Comparison of ENCODE assay signal across 9 mouse cellular contexts in genomic region chr3:104793871-104794828, GRCm38 (mm10). TPM values are rescaled to one million over a fixed set of nuclear protein-coding genes. Genes with fewer than 3 reads are reported as not detected.
DNase-seq lines count a peak whose midpoint lies in the region; ATAC-seq and TF ChIP-seq lines count a peak whose summit lies in the region.
"Had no signal": no experiment of that assay in that cellular context is flagged by ENCODE, and none has a peak within 500 bp of the region (broad histone marks: within the 10 kb centered on the region; RNA-seq: fewer than 3 reads in every experiment).

No protein-coding gene starts in this region.

- no peak for TF ChIP-seq POLR2A in limb, embryonic 14.5 days (IDR thresholded peaks at IDR 0.05; ENCODE audit: borderline replicate concordance, extremely low read depth, insufficient read depth, insufficient read length)

- no peaks in the 10 kb centered on the region for H3K27me3 ChIP-seq in embryonic facial prominence, embryonic 11.5 days (ENCODE audit: control insufficient read depth, insufficient read depth, low read length)
- H3K27me3 ChIP-seq in limb, embryonic 14.5 days (ENCODE audit: control insufficient read depth, insufficient read depth, low read length), result no peaks in the 10 kb centered on the region
- H3K27me3 ChIP-seq in midbrain, embryonic 14.5 days (ENCODE audit: control insufficient read depth, insufficient read depth, low read length), result no peaks in the 10 kb centered on the region
- no peaks in the 10 kb centered on the region for H3K27me3 ChIP-seq in stomach, embryonic 14.5 days (ENCODE audit: control insufficient read depth, insufficient read depth, low read length)

- no peak for ATAC-seq in cerebellum, adult (ENCODE audit: insufficient number of reproducible peaks, low FRiP score, low TSS enrichment)
- peak; percentile 85 for ATAC-seq in embryonic facial prominence, embryonic 11.5 days (replicated peaks; ENCODE audit: insufficient number of reproducible peaks, low FRiP score, low TSS enrichment, low read depth)
- peak; percentile 86 for ATAC-seq in limb, embryonic 14.5 days (ENCODE audit: low FRiP score, low read depth)
- ATAC-seq in midbrain, embryonic 14.5 days (ENCODE audit: low FRiP score, low TSS enrichment), result peak; percentile 84
- peak; percentile 92 for ATAC-seq in stomach, embryonic 14.5 days (ENCODE audit: insufficient number of reproducible peaks, insufficient read depth, low FRiP score, low read depth)

- no peak overlapping the region for H3K4me2 ChIP-seq in embryonic facial prominence, embryonic 11.5 days (ENCODE audit: low read depth, low read length)
- H3K4me2 ChIP-seq in limb, embryonic 14.5 days (replicated peaks; ENCODE audit: low read depth, low read length, severe bottlenecking), result peak overlapping the region; percentile 15; the same call in 1 of the 2 replicates
- no peak overlapping the region for H3K4me2 ChIP-seq in midbrain, embryonic 14.5 days (ENCODE audit: low read length)
- H3K4me2 ChIP-seq in stomach, embryonic 14.5 days (replicated peaks; ENCODE audit: low read depth, low read length), result peak overlapping the region; percentile 16; the same call in 1 of the 2 replicates

- H3K9ac ChIP-seq in embryonic facial prominence, embryonic 11.5 days (replicated peaks; ENCODE audit: low read length), result no peak overlapping the region
- H3K9ac ChIP-seq in limb, embryonic 14.5 days (ENCODE audit: low read depth, low read length, severe bottlenecking), result no peak overlapping the region
- no peak overlapping the region for H3K9ac ChIP-seq in midbrain, embryonic 14.5 days (replicated peaks; ENCODE audit: low read length)
- H3K9ac ChIP-seq in stomach, embryonic 14.5 days (replicated peaks; ENCODE audit: low read depth, low read length), result no peak overlapping the region

- H3K9me3 ChIP-seq in embryonic facial prominence, embryonic 11.5 days (replicated peaks; ENCODE audit: control insufficient read depth, low read length), result no peaks in the 10 kb centered on the region
- H3K9me3 ChIP-seq in limb, embryonic 14.5 days (ENCODE audit: control insufficient read depth, low read length), result no peaks in the 10 kb centered on the region
- H3K9me3 ChIP-seq in midbrain, embryonic 14.5 days (ENCODE audit: control insufficient read depth, low read length), result no peaks in the 10 kb centered on the region
- H3K9me3 ChIP-seq in stomach, embryonic 14.5 days (ENCODE audit: control insufficient read depth, low read depth, low read length), result no peaks in the 10 kb centered on the region

- H3K4me1 ChIP-seq in embryonic facial prominence, embryonic 11.5 days (ENCODE audit: control insufficient read depth, insufficient read depth, low read length), result peaks cover 14% of the 10 kb centered on the region
- peaks cover 57% of the 10 kb centered on the region for H3K4me1 ChIP-seq in limb, embryonic 14.5 days (ENCODE audit: control insufficient read depth, insufficient read depth, low read length)
- peaks cover 5% of the 10 kb centered on the region; the same call in 1 of the 2 replicates for H3K4me1 ChIP-seq in midbrain, embryonic 14.5 days (ENCODE audit: control insufficient read depth, insufficient read depth, low read length)
- peaks cover 54% of the 10 kb centered on the region for H3K4me1 ChIP-seq in stomach, embryonic 14.5 days (ENCODE audit: control insufficient read depth, insufficient read depth, low read length)

- 50% methylated on average over 20 of the region's 20 CpGs for WGBS in embryonic facial prominence, embryonic 11.5 days
- WGBS in limb, embryonic 14.5 days, result 58% methylated on average over 20 of the region's 20 CpGs
- 60% methylated on average over 20 of the region's 20 CpGs for WGBS in midbrain, embryonic 14.5 days
- 42% methylated on average over 20 of the region's 20 CpGs for WGBS in stomach, embryonic 14.5 days

- peak overlapping the region; percentile 59 for H3K27ac ChIP-seq in embryonic facial prominence, embryonic 11.5 days (replicated peaks; ENCODE audit: low read depth, low read length)
- peak overlapping the region; percentile 78 for H3K27ac ChIP-seq in limb, embryonic 14.5 days (replicated peaks; ENCODE audit: low read depth, low read length)
- 0 out of 2 replicates have a peak overlapping the region, but pooled peaks have one; percentile 41 for H3K27ac ChIP-seq in midbrain, embryonic 14.5 days (replicated peaks; ENCODE audit: low read depth, low read length)
- peak overlapping the region; percentile 92 for H3K27ac ChIP-seq in stomach, embryonic 14.5 days (ENCODE audit: low read length)

- no peak overlapping the region for H3K4me3 ChIP-seq in embryonic facial prominence, embryonic 11.5 days (ENCODE audit: low read depth, low read length)
- no peak overlapping the region for H3K4me3 ChIP-seq in limb, embryonic 14.5 days (replicated peaks; ENCODE audit: low read length)
- no peak overlapping the region for H3K4me3 ChIP-seq in midbrain, embryonic 14.5 days (replicated peaks; ENCODE audit: low read depth, low read length)
- H3K4me3 ChIP-seq in stomach, embryonic 14.5 days (ENCODE audit: low read depth, low read length), result no peak overlapping the region

- no peaks in the 10 kb centered on the region; the same call in 1 of the 2 replicates for H3K36me3 ChIP-seq in embryonic facial prominence, embryonic 11.5 days (replicated peaks; ENCODE audit: control insufficient read depth, insufficient read depth, low read depth, low read length)
- H3K36me3 ChIP-seq in limb, embryonic 14.5 days (ENCODE audit: control insufficient read depth, insufficient read depth, low read length), result peaks cover 68% of the 10 kb centered on the region
- peaks cover 6% of the 10 kb centered on the region; the same call in 1 of the 2 replicates for H3K36me3 ChIP-seq in midbrain, embryonic 14.5 days (ENCODE audit: control insufficient read depth, insufficient read depth, low read length)
- H3K36me3 ChIP-seq in stomach, embryonic 14.5 days (ENCODE audit: control insufficient read depth, insufficient read depth, low read length), result peaks cover 49% of the 10 kb centered on the region

- DNase-seq in cerebellum, postnatal 14 days, result peak; percentile 52 to 83
- DNase-seq in embryonic facial prominence, embryonic 11.5 days (ENCODE audit: low spot score), result peak; percentile 93
- DNase-seq in heart, adult 9 months (ENCODE audit: low spot score in 2 of 2), result peak; percentile 96
- DNase-seq in kidney, adult 8-10 months, result peak; percentile 94 to 96
- DNase-seq in limb, embryonic 14.5 days (ENCODE audit: low spot score), result peak; percentile 97
- peak; percentile 84 for DNase-seq in midbrain, embryonic 14.5 days

RNA-seq across cellular contexts. Expression of gene Rhoc, which starts 6.0 kb away (rescaled TPM):
- 127 and 129 TPM in 2 replicates for polyA plus RNA-seq in embryonic facial prominence, embryonic 11.5 days (2014; fragmentation: Nextera tagmentation; extraction: Ambion mirVana)
- polyA plus RNA-seq in limb, embryonic 14.5 days (2012; rRNA removed), result 158 and 161 TPM in 2 replicates
- 192 and 199 TPM in 2 replicates for polyA plus RNA-seq in limb, embryonic 14.5 days (2014; fragmentation: Nextera tagmentation; extraction: Ambion mirVana)
- polyA plus RNA-seq in midbrain, embryonic 14.5 days (2014; fragmentation: Nextera tagmentation; extraction: Ambion mirVana), result 30.9 and 40.2 TPM in 2 replicates
- polyA plus RNA-seq in stomach, embryonic 14.5 days (2014; fragmentation: Nextera tagmentation; extraction: Ambion mirVana), result 163 and 170 TPM in 2 replicates

RNA-seq across cellular contexts. Expression of gene Fam19a3, which starts 12.5 kb away (rescaled TPM):
- 0.13 TPM in 1 of 2 replicates, not detected in the other for polyA plus RNA-seq in embryonic facial prominence, embryonic 11.5 days (2014; fragmentation: Nextera tagmentation; extraction: Ambion mirVana)
- 0.92 and 0.93 TPM in 2 replicates for polyA plus RNA-seq in limb, embryonic 14.5 days (2012; rRNA removed)
- 0.26 and 0.36 TPM in 2 replicates for polyA plus RNA-seq in limb, embryonic 14.5 days (2014; fragmentation: Nextera tagmentation; extraction: Ambion mirVana)
- 0.05 TPM in 1 of 2 replicates, not detected in the other for polyA plus RNA-seq in midbrain, embryonic 14.5 days (2014; fragmentation: Nextera tagmentation; extraction: Ambion mirVana)
- not detected in 2 replicates for polyA plus RNA-seq in stomach, embryonic 14.5 days (2014; fragmentation: Nextera tagmentation; extraction: Ambion mirVana)
- polyA plus RNA-seq: C2C12 had no signal

RNA-seq across cellular contexts. Expression of gene Ppm1j, which starts 13.3 kb away (rescaled TPM):
- polyA plus RNA-seq in embryonic facial prominence, embryonic 11.5 days (2014; fragmentation: Nextera tagmentation; extraction: Ambion mirVana), result 1.2 and 2.1 TPM in 2 replicates
- 6.5 and 6.6 TPM in 2 replicates for polyA plus RNA-seq in limb, embryonic 14.5 days (2012; rRNA removed)
- 4.1 and 4.4 TPM in 2 replicates for polyA plus RNA-seq in limb, embryonic 14.5 days (2014; fragmentation: Nextera tagmentation; extraction: Ambion mirVana)
- polyA plus RNA-seq in midbrain, embryonic 14.5 days (2014; fragmentation: Nextera tagmentation; extraction: Ambion mirVana), result 0.50 and 0.68 TPM in 2 replicates
- polyA plus RNA-seq in stomach, embryonic 14.5 days (2014; fragmentation: Nextera tagmentation; extraction: Ambion mirVana), result 3.0 and 4.0 TPM in 2 replicates

RNA-seq across cellular contexts. Expression of gene Mov10, which starts 24.2 kb away (rescaled TPM):
- polyA plus RNA-seq in embryonic facial prominence, embryonic 11.5 days (2014; fragmentation: Nextera tagmentation; extraction: Ambion mirVana), result 36.4 and 47.8 TPM in 2 replicates
- 32.7 and 41.4 TPM in 2 replicates for polyA plus RNA-seq in limb, embryonic 14.5 days (2012; rRNA removed)
- 41.6 and 43.4 TPM in 2 replicates for polyA plus RNA-seq in limb, embryonic 14.5 days (2014; fragmentation: Nextera tagmentation; extraction: Ambion mirVana)
- polyA plus RNA-seq in midbrain, embryonic 14.5 days (2014; fragmentation: Nextera tagmentation; extraction: Ambion mirVana), result 3.6 and 6.6 TPM in 2 replicates
- polyA plus RNA-seq in stomach, embryonic 14.5 days (2014; fragmentation: Nextera tagmentation; extraction: Ambion mirVana), result 68.6 and 74.7 TPM in 2 replicates

Comparison
In these comparisons a context has a peak if more than half of its experiments do, and no peak if none do; other contexts are left out.
1. H3K27ac ChIP-seq: peak in every context shown above with its lines; median percentile 92 in stomach, embryonic 14.5 days; 78 in limb, embryonic 14.5 days; 59 in embryonic facial prominence, embryonic 11.5 days; 41 in midbrain, embryonic 14.5 days.
2. H3K4me2 ChIP-seq: peak in limb, embryonic 14.5 days (single experiment) and stomach, embryonic 14.5 days (single experiment); none in embryonic facial prominence, embryonic 11.5 days (single experiment) and midbrain, embryonic 14.5 days (single experiment).
3. Peak in every context shown above with its lines, with median percentiles within 50 percentile points of each other: DNase-seq.